Mouse (Mus musculus) embryonic facial prominence, embryonic 10.5 days (tissue): Measurements from ENCODE around the gene 1700056E22Rik. TPM values are rescaled to one million over a fixed set of nuclear protein-coding genes. Genes with fewer than 3 reads are reported as not detected.

Experiments used
- DNase-seq: peaks from one replicate; pipeline ENCODE4 v3.0.0-alpha.2; 2017; ENCODE audit warnings: low spot score
- H3K27ac ChIP-seq: fragments of 300-500 bp; sonication (generic); replicated peaks from 2 replicates; pipeline ENCODE4 v1.5.1; 2016; ENCODE audit warnings: mild to moderate bottlenecking
- H3K27me3 ChIP-seq: fragments of 300-500 bp; sonication (generic); replicated peaks from 2 replicates; pipeline ENCODE4 v1.6.1; 2016; ENCODE audit warnings: low read depth, mild to moderate bottlenecking; ENCODE audit not compliant: poor library complexity, severe bottlenecking
- H3K36me3 ChIP-seq: fragments of 300-500 bp; sonication (generic); replicated peaks from 2 replicates; pipeline ENCODE4 v1.6.1; 2016; ENCODE audit warnings: mild to moderate bottlenecking, moderate library complexity
- H3K4me1 ChIP-seq: fragments of 300-500 bp; sonication (generic); 2 replicates; pipeline ENCODE4 v1.6.1; 2016
- H3K4me3 ChIP-seq: fragments of 300-500 bp; sonication (generic); 2 replicates; pipeline ENCODE4 v1.5.1; 2016; ENCODE audit warnings: mild to moderate bottlenecking, moderate library complexity
- H3K9me3 ChIP-seq: fragments of 300-500 bp; sonication (generic); 2 replicates; pipeline ENCODE4 v1.6.1; 2016; ENCODE audit warnings: mild to moderate bottlenecking
- WGBS: fragments of 180-500 bp; shearing (Covaris S2); methylation state at CpG from one replicate; pipeline ENCODE4 v1.1.7; 2016; 5-methylcytosine and 5-hydroxymethylcytosine counted together
- polyA plus RNA-seq: library from polyadenylated mRNA; unstranded; fragments of >200 nt; fragmentation: Nextera tagmentation; extraction: Ambion mirVana; gene quantifications from 2 replicates; pipeline ENCODE4 v1.2.1, GENCODE M21; 2016

The 1700056E22Rik gene
- polyA plus RNA-seq, 1 experiment from 2014 or later: 1.1 TPM

- Histone ChIP-seq H3K4me3 (no peak overlapping the region), H3K27me3 (no peaks in the 10 kb centered on the region), H3K9me3 (no peaks in the 10 kb centered on the region), H3K36me3 (no peaks in the 10 kb centered on the region), H3K27ac (no peak overlapping the region), H3K4me1 (no peaks in the 10 kb centered on the region; the same call in none of the 2 replicates)
- 94% methylated on average over 6 of the region's 6 CpGs for WGBS
- no peak for DNase-seq
These were observed 22.8 kb downstream of the 1700056E22Rik start for GRCm38 (mm10) chr1:184011311-184011710.

- Histone ChIP-seq H3K9me3 (no peaks in the 10 kb centered on the region), H3K36me3 (no peaks in the 10 kb centered on the region), H3K4me3 (no peak overlapping the region)
These were observed 28.0 kb downstream of the 1700056E22Rik start for GRCm38 (mm10) chr1:184006086-184006485.

GRCm38 (mm10) chr1:184005315-184006058, 28.6 kb downstream of the 1700056E22Rik start:
- no peak for DNase-seq
- Histone ChIP-seq H3K9me3 (no peaks in the 10 kb centered on the region), H3K4me3 (no peak overlapping the region), H3K27me3 (no peaks in the 10 kb centered on the region), H3K27ac (no peak overlapping the region), H3K4me1 (no peaks in the 10 kb centered on the region; the same call in 1 of the 2 replicates), H3K36me3 (no peaks in the 10 kb centered on the region)
- WGBS: 70% methylated on average over 6 of the region's 6 CpGs

More at GRCm38 (mm10) chr1:184006086-184006485, 28.0 kb downstream of the 1700056E22Rik start:
- DNase-seq: no peak
- no peaks in the 10 kb centered on the region for H3K27me3 ChIP-seq
- H3K4me1 ChIP-seq: no peaks in the 10 kb centered on the region; the same call in 1 of the 2 replicates
- no peak overlapping the region for H3K27ac ChIP-seq

GRCm38 (mm10) chr1:184004311-184004710, 29.8 kb downstream of the 1700056E22Rik start:
- DNase-seq: no peak
- no peak overlapping the region for H3K27ac ChIP-seq
- 83% methylated on average over 2 of the region's 2 CpGs for WGBS

GRCm38 (mm10) chr1:184002470-184002869, 31.6 kb downstream of the 1700056E22Rik start:
- no peak for DNase-seq
- no peaks in the 10 kb centered on the region for H3K27me3 ChIP-seq
- H3K9me3 ChIP-seq: no peaks in the 10 kb centered on the region
- 87% methylated on average over 2 of the region's 2 CpGs for WGBS
- H3K27ac ChIP-seq: no peak overlapping the region
- H3K36me3 ChIP-seq: no peaks in the 10 kb centered on the region
- H3K4me1 ChIP-seq: no peaks in the 10 kb centered on the region; the same call in 1 of the 2 replicates
- no peak overlapping the region for H3K4me3 ChIP-seq

More at GRCm38 (mm10) chr1:184004311-184004710, 29.8 kb downstream of the 1700056E22Rik start:
- Histone ChIP-seq H3K36me3 (no peaks in the 10 kb centered on the region), H3K27me3 (no peaks in the 10 kb centered on the region), H3K4me3 (no peak overlapping the region), H3K9me3 (no peaks in the 10 kb centered on the region), H3K4me1 (no peaks in the 10 kb centered on the region; the same call in 1 of the 2 replicates)

- Histone ChIP-seq H3K4me3 (no peak overlapping the region), H3K9me3 (no peaks in the 10 kb centered on the region), H3K27ac (no peak overlapping the region), H3K27me3 (no peaks in the 10 kb centered on the region), H3K36me3 (no peaks in the 10 kb centered on the region), H3K4me1 (peaks cover 6% of the 10 kb centered on the region)
- DNase-seq: no peak
- WGBS: 74% methylated on average over 2 of the region's 2 CpGs
These were observed 36.9 kb downstream of the 1700056E22Rik start for GRCm38 (mm10) chr1:183997207-183997606.

GRCm38 (mm10) chr1:183991921-183992320, 42.2 kb downstream of the 1700056E22Rik start:
- Histone ChIP-seq H3K9me3 (no peaks in the 10 kb centered on the region), H3K27ac (no peak overlapping the region), H3K36me3 (no peaks in the 10 kb centered on the region), H3K4me3 (no peak overlapping the region), H3K27me3 (no peaks in the 10 kb centered on the region), H3K4me1 (peaks cover 6% of the 10 kb centered on the region)
- 90% methylated on average over 2 of the region's 2 CpGs for WGBS
- DNase-seq: no peak

- no peak overlapping the region for H3K27ac ChIP-seq
- H3K27me3 ChIP-seq: no peaks in the 10 kb centered on the region
- no peak for DNase-seq
- H3K36me3 ChIP-seq: no peaks in the 10 kb centered on the region
- 96% methylated on average over 7 of the region's 7 CpGs for WGBS
- no peak overlapping the region for H3K4me3 ChIP-seq
- H3K4me1 ChIP-seq: no peaks in the 10 kb centered on the region
- H3K9me3 ChIP-seq: no peaks in the 10 kb centered on the region
These were observed 46.3 kb downstream of the 1700056E22Rik start for GRCm38 (mm10) chr1:183987711-183988245.

Other genes starting within 250 kb of the 1700056E22Rik start
- 3.0 and 3.1 TPM in 2 replicates for gene Dusp10, start 21.0 kb downstream of the 1700056E22Rik start, polyA plus RNA-seq